Mouse (Mus musculus) spleen, adult 2 months (tissue): ENCODE data around the gene Gm14525.
"Not testable (repeated sequence)": the region's sequence is repeated elsewhere in the genome, so short reads cannot be mapped to it uniquely, and the experiment has no call there.

Experiments
- CTCF ChIP-seq: fragments of 200-500 bp; IDR thresholded peaks from 2 replicates; pipeline ENCODE4 v1.5.1; 2011; ENCODE audit warnings: mild to moderate bottlenecking, inconsistent platforms; ENCODE audit not compliant: insufficient read depth, insufficient read length, insufficient replicate concordance; ENCODE audit errors: extremely low read depth
- POLR2A ChIP-seq: fragments of 200-500 bp; IDR thresholded peaks from 2 replicates; pipeline ENCODE4 v1.6.1; 2011; ENCODE audit warnings: low read depth, low read length, inconsistent platforms

DNA sequence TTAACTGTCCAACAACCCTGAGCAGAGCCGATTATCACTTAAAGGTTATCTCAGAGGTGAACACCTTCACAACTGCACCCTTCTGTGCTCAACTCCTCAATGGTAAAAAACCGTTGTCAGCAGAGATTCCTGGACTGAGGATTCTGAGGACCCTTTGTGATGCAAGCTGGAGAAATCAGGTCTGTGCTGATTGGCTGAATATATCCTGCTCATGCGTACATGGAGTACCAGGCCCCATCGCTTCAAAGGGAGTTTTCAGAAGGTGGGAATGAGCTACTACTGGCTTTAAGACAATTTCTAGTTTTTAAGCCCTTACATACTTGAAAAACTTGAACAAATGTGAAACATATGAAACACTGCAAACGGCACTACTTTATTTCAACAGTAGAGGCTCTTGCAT lies at the start of gene Gm14525:
- TF ChIP-seq CTCF, POLR2A: not testable (repeated sequence)
